Mouse (Mus musculus) kidney, adult 2 months (tissue): ENCODE measurements at regions not wholly inside any gene's neighbourhood (a gene's known extent, or its start where the extent isn't known, plus 50 kb on each side); places are given as distances from the start of the nearest gene placed in this dataset.

Experiments
- CTCF ChIP-seq: fragments of 200-500 bp; conservative IDR thresholded peaks from 2 replicates; pipeline ENCODE4 v1.5.1; 2011; ENCODE audit warnings: low read depth, mild to moderate bottlenecking, control low read depth, low read length, moderate library complexity, mixed read lengths; ENCODE audit not compliant: insufficient read depth, insufficient read length
- POLR2A ChIP-seq: fragments of 200-500 bp; IDR thresholded peaks from one replicate; pipeline ENCODE4 v1.6.1; 2011; ENCODE audit warnings: low read depth, low read length, control low read depth

- TF ChIP-seq POLR2A (no peak), CTCF (no peak)
These were observed 65.7 kb downstream of the Gm47996 start for GRCm38 (mm10) chr1:151275581-151275980.
